Mouse (Mus musculus) G1E-ER4 (cell line): ENCODE results near the gene Cep44. TPM values are rescaled to one million over a fixed set of nuclear protein-coding genes. Genes with fewer than 3 reads are reported as not detected.

Experiments used
- GATA1 ChIP-seq: IDR thresholded peaks from one replicate; pipeline ENCODE4 v1.8.0; 2012; ENCODE audit warnings: low read length, inconsistent platforms
- polyA plus RNA-seq: library from polyadenylated mRNA; stranded (reverse); fragments of >175 nt; gene quantifications from 2 replicates; pipeline ENCODE4 v1.2.3, GENCODE M21; 2012

The Cep44 gene
- polyA plus RNA-seq: 9.2 and 14.4 TPM in 2 replicates

GRCm38 (mm10) chr8:56550558-56551360 lies at the start of gene Cep44, which contains the start of gene Fbxo8:
Cep44 (minus strand) TSS chr8:56551047.
Fbxo8 (plus strand) TSS chr8:56551090.
- no peak for TF ChIP-seq GATA1

GRCm38 (mm10) chr8:56591502-56591901 lies 40.7 kb upstream of the Cep44 start:
- no peak for TF ChIP-seq GATA1

- no peak for TF ChIP-seq GATA1
These were observed 40.2 kb upstream of the Cep44 start for GRCm38 (mm10) chr8:56591084-56591483.

GRCm38 (mm10) chr8:56589004-56589403 lies 38.2 kb upstream of the Cep44 start:
- TF ChIP-seq GATA1: no peak

GRCm38 (mm10) chr8:56582841-56583240 lies 32.0 kb upstream of the Cep44 start:
- no peak for TF ChIP-seq GATA1

- TF ChIP-seq GATA1: no peak
These were observed 30.1 kb upstream of the Cep44 start for GRCm38 (mm10) chr8:56580918-56581317.

GRCm38 (mm10) chr8:56566856-56567255 lies 16.0 kb upstream of the Cep44 start:
- TF ChIP-seq GATA1: no peak

GRCm38 (mm10) chr8:56564399-56565047 lies 13.7 kb upstream of the Cep44 start:
- no peak for TF ChIP-seq GATA1

GRCm38 (mm10) chr8:56552551-56553103 lies 1.8 kb upstream of the Cep44 start:
- no peak for TF ChIP-seq GATA1

- no peak for TF ChIP-seq GATA1
These were observed 1.2 kb upstream of the Cep44 start for GRCm38 (mm10) chr8:56552045-56552444.

GRCm38 (mm10) chr8:56551361-56551852 lies 560 bp upstream of the Cep44 start:
- TF ChIP-seq GATA1: no peak

GRCm38 (mm10) chr8:56547866-56548265 lies 3.0 kb downstream of the Cep44 start:
- TF ChIP-seq GATA1: no peak

GRCm38 (mm10) chr8:56540706-56541105 lies 10.1 kb downstream of the Cep44 start:
- no peak for TF ChIP-seq GATA1

GRCm38 (mm10) chr8:56530359-56530758 lies 20.5 kb downstream of the Cep44 start:
- TF ChIP-seq GATA1: no peak

GRCm38 (mm10) chr8:56528869-56529268 lies 22.0 kb downstream of the Cep44 start:
- no peak for TF ChIP-seq GATA1

GRCm38 (mm10) chr8:56521051-56521450 lies 29.8 kb downstream of the Cep44 start:
- no peak for TF ChIP-seq GATA1
